Mouse (Mus musculus): ENCODE measurements around the gene Adprhl2. TPM values are rescaled to one million over a fixed set of nuclear protein-coding genes. Genes with fewer than 3 reads are reported as not detected.

Adprhl2 gene
- polyA plus RNA-seq, 3 experiments from 2014 or later: 15.9 to 22.5 (median 22.1) TPM

GRCm38 (mm10) chr4:126306058-126306457 is 15.4 kb downstream of the Adprhl2 start:
- ATAC-seq: no peak

GRCm38 (mm10) chr4:126305428-126305827 is 16.1 kb downstream of the Adprhl2 start:
- ATAC-seq: no peak

GRCm38 (mm10) chr4:126303877-126304276 is 17.6 kb downstream of the Adprhl2 start:
- no peak for ATAC-seq

- no peak for ATAC-seq
Observed at GRCm38 (mm10) chr4:126301584-126302309, 19.8 kb downstream of the Adprhl2 start.

GRCm38 (mm10) chr4:126300916-126301583 is 20.5 kb downstream of the Adprhl2 start:
- ATAC-seq: peak; percentile 29

DNA sequence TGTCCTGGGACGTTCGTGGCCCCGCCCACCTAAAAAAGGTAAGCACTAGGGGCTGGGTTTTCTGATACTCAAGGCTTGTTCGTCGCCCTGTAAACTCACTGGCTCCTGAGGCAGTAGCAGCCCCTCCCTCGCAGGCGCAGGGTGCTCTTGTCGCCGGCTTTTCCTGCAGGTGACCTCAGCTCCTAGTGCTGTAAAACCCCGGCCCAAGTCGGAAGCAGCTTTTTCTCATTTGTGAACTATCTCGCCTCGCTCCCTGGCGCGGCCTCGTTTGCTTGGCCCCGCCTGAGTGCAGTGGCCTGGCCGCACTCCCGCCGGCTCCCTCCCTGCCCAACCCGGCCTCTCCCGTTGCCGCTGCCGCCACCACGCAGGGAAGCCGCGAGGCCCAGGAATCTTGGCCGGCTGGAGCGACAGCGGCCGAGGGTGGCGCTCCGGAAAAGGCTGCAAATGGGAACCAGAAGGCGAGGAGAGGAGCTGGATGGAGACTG is 24.8 kb downstream of the Adprhl2 start:
- peak; percentile 15 for ATAC-seq

- ATAC-seq: no peak
Observed at GRCm38 (mm10) chr4:126295937-126296336, 25.6 kb downstream of the Adprhl2 start.

GRCm38 (mm10) chr4:126295152-126295551 is 26.4 kb downstream of the Adprhl2 start:
- no peak for ATAC-seq

DNA sequence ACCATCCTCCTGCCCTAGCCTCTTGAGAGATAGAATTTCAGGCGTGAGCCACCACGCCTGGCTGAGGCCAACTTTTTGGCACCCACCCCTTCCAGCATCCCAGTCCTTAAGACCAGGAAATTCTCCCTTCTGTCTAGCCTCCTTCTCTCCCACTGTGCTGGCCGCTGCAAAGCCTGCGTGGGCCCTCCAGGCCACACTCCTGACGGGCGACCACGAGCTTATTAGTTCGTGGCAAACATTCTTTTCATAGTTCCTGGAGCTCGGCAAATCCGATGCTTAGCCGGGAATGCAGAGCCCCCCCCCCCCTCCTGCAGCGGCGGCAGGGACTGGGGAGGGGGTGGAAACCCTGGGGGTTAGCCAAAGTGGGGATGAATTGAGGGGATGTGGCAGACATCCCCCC is 30.3 kb downstream of the Adprhl2 start:
- ATAC-seq: no peak

GRCm38 (mm10) chr4:126290314-126290713 is 31.2 kb downstream of the Adprhl2 start:
- no peak for ATAC-seq

DNA sequence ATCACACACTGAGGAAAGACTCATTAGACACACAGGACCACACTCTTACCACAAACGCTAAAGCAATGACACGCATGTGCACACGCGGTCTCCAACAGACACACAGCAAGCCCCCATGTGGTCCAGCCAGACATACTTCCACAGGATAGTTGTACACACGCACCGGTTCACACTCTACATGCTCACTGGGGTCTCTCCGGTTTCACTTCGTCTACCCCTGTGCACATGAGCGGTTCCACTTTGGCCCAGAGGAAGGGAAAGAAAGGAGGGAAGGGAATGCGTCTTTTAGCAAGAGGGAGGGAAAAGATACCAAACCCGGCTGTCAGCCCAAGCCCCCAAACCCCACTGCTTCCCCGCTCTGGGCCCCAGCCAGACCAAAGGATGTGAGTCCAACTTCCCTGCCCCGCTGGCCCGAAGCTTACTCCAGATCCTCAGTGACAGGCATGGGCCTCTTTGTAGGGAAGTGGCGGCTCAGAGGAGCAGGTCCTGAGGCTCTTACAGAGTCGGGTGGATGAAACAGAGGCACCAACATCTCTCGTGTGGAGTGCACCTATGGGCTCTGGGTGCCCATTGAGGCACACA is 33.3 kb downstream of the Adprhl2 start:
- no peak for ATAC-seq

DNA sequence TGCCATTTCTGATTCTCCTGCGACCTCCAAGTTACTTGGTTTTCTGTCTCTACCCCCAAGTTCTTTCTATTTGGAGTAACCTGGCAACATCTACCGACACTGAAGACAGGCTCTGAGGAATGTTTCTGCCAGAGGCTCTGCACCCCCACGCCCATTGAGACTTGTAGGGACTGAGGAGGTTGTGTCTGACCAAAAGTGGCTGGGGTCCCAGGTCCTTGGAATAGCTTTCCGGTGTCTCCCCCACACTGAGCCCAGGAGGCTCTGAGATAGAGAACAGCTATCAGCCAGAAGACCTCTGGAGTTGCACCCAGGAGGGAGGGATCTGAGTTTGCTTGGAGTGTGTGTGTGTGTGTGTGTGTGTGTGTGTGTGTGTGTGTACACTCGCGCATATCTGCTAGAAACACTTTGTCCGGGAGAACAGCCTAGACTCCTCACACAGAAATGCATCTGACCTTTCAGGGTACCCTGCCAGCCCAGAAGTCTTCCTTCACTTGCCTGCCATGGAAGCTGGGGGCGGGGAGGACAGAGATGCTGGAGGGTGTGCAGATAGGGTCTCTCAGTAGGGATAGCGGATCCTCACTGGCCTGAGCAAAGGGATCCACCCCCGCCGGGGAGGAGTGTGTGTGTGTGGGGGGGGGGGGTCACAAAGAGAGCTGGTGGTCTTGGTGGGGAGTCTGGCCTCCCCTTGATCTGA is 34.1 kb downstream of the Adprhl2 start:
- no peak for ATAC-seq

- no peak for ATAC-seq
Observed at GRCm38 (mm10) chr4:126286492-126286891, 35.0 kb downstream of the Adprhl2 start, which contains the start of gene Col8a2. Gene Col8a2, plus strand, starts transcription at chr4:126286793.

DNA sequence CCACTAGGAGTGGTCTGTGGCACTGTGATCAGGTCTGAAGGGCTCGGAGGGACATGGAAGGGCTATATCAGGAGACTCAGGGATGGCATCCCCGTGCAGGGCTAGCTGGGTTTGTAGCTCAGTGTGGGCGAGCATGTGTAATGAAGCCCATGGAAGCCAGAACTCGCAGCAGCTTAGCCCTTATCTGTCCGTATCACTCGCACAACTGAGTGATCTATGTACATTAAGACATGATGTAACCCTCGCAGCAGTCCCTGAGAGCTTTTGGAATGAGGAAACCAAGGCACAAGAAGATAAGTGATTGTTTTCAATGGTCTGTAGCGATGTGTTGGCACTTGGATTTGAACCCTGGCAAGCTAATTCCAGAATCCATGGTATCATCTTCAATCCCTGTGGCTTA is 37.9 kb downstream of the Adprhl2 start:
- ATAC-seq: no peak

- no peak for ATAC-seq
Observed at GRCm38 (mm10) chr4:126281706-126282105, 39.8 kb downstream of the Adprhl2 start.

DNA sequence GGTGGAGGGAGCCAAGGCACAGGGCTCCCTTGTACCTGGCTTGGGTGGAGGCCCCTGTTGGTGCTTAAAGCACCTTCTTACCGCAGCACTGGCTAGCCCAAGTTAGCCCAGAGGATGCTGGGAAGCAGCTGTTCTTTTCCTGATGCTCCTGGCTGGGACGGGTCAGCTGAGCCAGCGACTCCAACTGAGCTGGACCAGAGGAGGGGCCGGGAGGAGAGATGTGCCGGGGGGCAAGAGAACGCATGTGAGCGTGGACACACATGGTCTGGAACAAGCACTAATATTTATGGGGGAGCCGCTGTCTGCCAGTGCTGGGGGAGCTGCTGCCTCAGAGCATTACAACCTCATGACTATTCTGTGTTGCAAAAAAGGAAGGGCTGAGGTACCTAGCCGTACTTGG is 42.5 kb downstream of the Adprhl2 start:
- ATAC-seq: no peak

DNA sequence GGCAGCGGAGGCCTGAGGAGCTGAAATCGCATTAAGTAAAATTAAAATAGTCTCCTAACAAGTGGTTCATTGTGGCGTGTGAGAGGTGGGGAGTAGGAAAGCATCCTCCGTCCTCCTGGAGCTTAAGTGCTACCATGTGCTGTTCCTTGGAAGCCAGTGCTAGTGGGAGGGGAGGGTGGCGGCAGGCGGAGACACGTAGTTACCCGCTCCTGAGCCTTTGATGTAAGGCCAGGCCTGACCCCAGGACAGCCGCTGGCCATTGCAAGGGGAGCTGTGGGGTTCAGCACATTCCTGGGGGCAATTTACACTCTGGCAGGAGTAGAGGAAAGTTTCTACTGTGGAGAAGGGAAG is 43.0 kb downstream of the Adprhl2 start:
- ATAC-seq: no peak

- peak; percentile 82 for ATAC-seq
Observed at GRCm38 (mm10) chr4:126277906-126278564, 43.5 kb downstream of the Adprhl2 start.

DNA sequence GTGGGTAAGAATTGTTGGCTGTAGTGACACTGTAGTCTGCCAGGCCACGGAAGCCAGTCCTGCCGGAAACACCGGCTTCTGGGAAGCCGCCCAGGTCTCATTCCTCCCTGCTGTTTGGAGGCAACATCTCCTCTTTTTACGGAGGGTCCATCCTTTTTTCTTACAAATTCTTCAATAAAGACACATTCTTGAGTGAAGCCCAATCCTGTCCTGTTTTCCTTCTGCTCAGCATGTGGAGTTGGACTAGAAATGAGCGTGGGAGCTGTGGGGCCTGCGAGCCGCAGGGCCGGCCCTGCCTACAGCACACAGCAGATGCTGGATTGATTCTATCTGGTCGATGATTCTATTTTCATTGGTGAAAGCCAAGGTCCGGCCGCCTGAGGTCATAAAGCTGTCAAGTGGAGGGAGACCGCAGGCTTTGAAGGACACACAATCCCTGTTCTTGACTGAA is 45.8 kb downstream of the Adprhl2 start:
- ATAC-seq: no peak

DNA sequence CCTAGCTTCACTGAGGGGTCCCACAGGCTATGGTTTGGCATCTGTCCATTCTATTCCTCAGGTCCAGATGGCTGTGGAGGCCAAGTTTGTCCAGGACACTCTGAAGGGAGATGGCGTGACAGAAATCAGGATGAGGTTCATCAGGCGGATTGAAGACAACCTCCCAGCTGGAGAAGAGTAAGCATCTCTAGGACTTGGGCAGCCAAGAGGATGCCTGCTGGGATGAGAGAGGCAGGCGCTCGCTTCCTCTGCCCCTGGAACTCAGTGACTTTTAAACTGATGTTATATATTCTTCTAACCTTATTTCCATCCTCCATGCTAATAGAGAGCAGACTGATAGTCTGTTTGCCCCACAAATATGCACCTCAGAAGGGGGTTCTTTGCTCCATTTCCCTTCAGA is 46.4 kb downstream of the Adprhl2 start:
- no peak for ATAC-seq

DNA sequence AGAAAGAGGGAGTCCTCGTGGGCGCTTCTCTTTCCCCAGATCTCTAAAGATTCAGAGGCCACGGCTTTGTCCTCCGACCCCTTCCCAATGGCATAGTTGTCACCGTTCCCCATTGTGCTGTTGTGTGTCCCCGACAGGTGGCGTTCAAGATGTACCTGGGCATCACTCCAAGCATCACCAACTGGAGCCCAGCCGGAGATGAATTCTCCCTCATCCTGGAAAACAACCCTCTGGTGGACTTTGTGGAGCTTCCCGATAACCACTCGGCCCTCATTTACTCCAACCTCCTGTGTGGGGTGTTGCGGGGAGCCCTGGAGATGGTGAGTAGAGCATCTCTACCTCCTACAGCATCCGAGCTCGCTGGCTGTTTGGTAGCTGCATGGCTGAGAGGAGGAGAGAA is 47.8 kb downstream of the Adprhl2 start:
- no peak for ATAC-seq

DNA sequence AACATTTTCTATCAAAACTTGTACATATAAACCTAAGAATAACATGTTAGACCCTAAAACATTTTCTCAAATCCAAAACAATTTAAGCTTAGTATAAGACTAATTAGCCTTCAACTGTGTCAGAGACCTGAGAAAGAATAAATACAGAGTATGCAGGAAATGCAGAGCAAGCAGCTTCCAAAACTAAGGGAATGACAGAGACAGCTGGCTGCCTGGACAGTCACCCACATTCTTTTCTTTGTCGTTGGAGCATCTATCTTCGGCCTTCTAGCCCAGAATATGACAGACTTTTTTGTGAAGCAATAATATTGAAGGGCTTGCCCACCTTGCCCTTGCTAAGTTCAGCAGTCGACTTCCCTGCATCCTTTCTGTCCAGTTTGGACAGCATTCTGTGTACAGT is 52.2 kb downstream of the Adprhl2 start:
- no peak for ATAC-seq

All from inflammation-experienced regulatory T-cells, adult 6 months (primary cell).